Mouse (Mus musculus) cerebellum, adult 2 months (tissue): ENCODE measurements around the gene Nuak1. TPM values are rescaled to one million over a fixed set of nuclear protein-coding genes. Genes with fewer than 3 reads are reported as not detected.

ENCODE experiments used
- DNase-seq, 2 experiments: peaks; one replicate each; pipeline ENCODE4 v3.0.0; 2021
- H3K27ac ChIP-seq: fragments of 200-500 bp; 2 replicates; pipeline ENCODE4 v1.5.1; 2012; ENCODE audit warnings: low read length, control low read depth, inconsistent platforms; ENCODE audit not compliant: insufficient read depth
- H3K27me3 ChIP-seq: fragments of 200-500 bp; 2 replicates; pipeline ENCODE4 v1.6.1; 2012; ENCODE audit warnings: inconsistent platforms, mild to moderate bottlenecking, low read length, moderate library complexity; ENCODE audit not compliant: control insufficient read depth, insufficient read depth
- H3K4me1 ChIP-seq: fragments of 200-500 bp; 2 replicates; pipeline ENCODE4 v1.6.1; 2011; ENCODE audit warnings: low read length; ENCODE audit not compliant: control insufficient read depth, insufficient read depth
- H3K4me3 ChIP-seq: fragments of 200-500 bp; replicated peaks from 2 replicates; pipeline ENCODE3; 2011; ENCODE audit warnings: mild to moderate bottlenecking, low read depth, low read length, control low read depth; ENCODE audit not compliant: insufficient read depth
- CTCF ChIP-seq: fragments of 200-500 bp; IDR thresholded peaks from 2 replicates; pipeline ENCODE4 v1.5.1; 2011; ENCODE audit warnings: low read depth, mild to moderate bottlenecking, control low read depth, low read length, moderate library complexity, borderline replicate concordance; ENCODE audit not compliant: insufficient read depth
- POLR2A ChIP-seq: fragments of 200-500 bp; IDR thresholded peaks from 2 replicates; pipeline ENCODE4 v1.6.1; 2011; ENCODE audit warnings: low read length, control low read depth, borderline replicate concordance; ENCODE audit not compliant: insufficient read depth
- WGBS: fragments of 180-500 bp; shearing (Covaris S2); methylation state at CpG from one replicate; pipeline ENCODE4 v1.1.7; 2018; 5-methylcytosine and 5-hydroxymethylcytosine counted together
- polyA plus RNA-seq: library from polyadenylated mRNA; depleted of rRNA; stranded (reverse); fragments of >200 nt; gene quantifications from 2 replicates; pipeline ENCODE4 v1.2.3, GENCODE M21; 2012

The Nuak1 gene
- polyA plus RNA-seq, 1 experiment = 39.8 TPM

- TF ChIP-seq CTCF = no peak
- TF ChIP-seq POLR2A = no peak
- Histone ChIP-seq H3K4me1 (no peaks in the 10 kb centered on the region), H3K27ac (no peak overlapping the region), H3K27me3 (no peaks in the 10 kb centered on the region), H3K4me3 (no peak overlapping the region)
- WGBS = 80% methylated on average over 5 of the region's 5 CpGs
- DNase-seq = no peak
These were observed 17.7 kb upstream of the Nuak1 start for GRCm38 (mm10) chr10:84458094-84458493.

- WGBS = 95% methylated on average over 9 of the region's 9 CpGs
- H3K27ac ChIP-seq = no peak overlapping the region
- no peak overlapping the region for H3K4me3 ChIP-seq
- H3K4me1 ChIP-seq = no peaks in the 10 kb centered on the region
- H3K27me3 ChIP-seq = no peaks in the 10 kb centered on the region
- DNase-seq = no peak
- TF ChIP-seq CTCF (no peak), POLR2A (no peak)
These were observed 17.1 kb upstream of the Nuak1 start for GRCm38 (mm10) chr10:84457539-84457938.

DNA sequence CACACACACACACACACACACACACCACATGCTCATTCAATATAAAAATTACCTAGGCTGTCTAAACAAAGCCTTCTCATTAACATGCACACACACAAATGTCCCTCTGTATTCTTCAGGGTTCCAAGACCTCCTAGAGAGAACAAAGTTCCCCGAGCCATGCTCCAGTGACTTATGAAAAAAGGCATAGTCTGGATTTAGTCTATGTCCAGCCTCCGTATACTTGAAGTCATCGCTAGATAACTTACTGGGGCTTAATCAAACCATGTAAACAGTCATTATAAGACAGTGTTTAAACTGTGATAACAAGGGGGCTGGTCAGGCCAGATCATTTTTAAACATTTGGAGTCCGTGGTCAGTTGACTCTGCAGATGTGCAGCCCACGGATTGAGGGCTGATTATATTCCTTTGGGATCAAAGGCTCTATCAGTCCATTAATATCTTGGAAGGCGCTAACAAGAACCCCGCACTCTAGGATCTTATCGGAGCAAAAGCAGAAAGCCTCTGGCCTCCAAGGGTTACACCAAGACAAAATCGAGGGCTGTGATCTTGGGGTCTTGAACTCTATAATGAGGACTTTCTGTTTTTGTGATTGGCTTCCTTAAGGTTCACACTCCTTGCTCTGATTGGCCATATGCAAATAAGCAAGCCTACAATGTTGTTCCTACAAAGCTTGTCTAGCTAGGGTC, 16.4 kb upstream of the Nuak1 start:
- TF ChIP-seq POLR2A (no peak), CTCF (no peak)
- 71% methylated on average over 9 of the region's 9 CpGs for WGBS
- no peaks in the 10 kb centered on the region for H3K4me1 ChIP-seq

GRCm38 (mm10) chr10:84451883-84452282, 11.5 kb upstream of the Nuak1 start:
- H3K4me3 ChIP-seq = no peak overlapping the region
- no peaks in the 10 kb centered on the region for H3K4me1 ChIP-seq
- H3K27me3 ChIP-seq = no peaks in the 10 kb centered on the region
- no peak for TF ChIP-seq CTCF
- no peak for TF ChIP-seq POLR2A
- 75% methylated on average over 4 of the region's 4 CpGs for WGBS
- no peak overlapping the region for H3K27ac ChIP-seq
- no peak for DNase-seq

More for the DNA sequence above, 16.4 kb upstream of the Nuak1 start:
- DNase-seq = no peak
- no peaks in the 10 kb centered on the region for H3K27me3 ChIP-seq
- no peak overlapping the region for H3K4me3 ChIP-seq
- no peak overlapping the region for H3K27ac ChIP-seq

- no peaks in the 10 kb centered on the region for H3K27me3 ChIP-seq
- WGBS = 4% methylated on average over 10 of the region's 10 CpGs
- peak; percentile 80 to 91 for DNase-seq
- no peak overlapping the region for H3K27ac ChIP-seq
- no peak overlapping the region for H3K4me3 ChIP-seq
- H3K4me1 ChIP-seq = no peaks in the 10 kb centered on the region
- TF ChIP-seq POLR2A (no peak), CTCF (peak; percentile 81)
These were observed 10.3 kb upstream of the Nuak1 start for GRCm38 (mm10) chr10:84450654-84451053.

GRCm38 (mm10) chr10:84449733-84450132, 9.3 kb upstream of the Nuak1 start:
- H3K27ac ChIP-seq = no peak overlapping the region
- H3K4me1 ChIP-seq = no peaks in the 10 kb centered on the region
- TF ChIP-seq POLR2A (no peak), CTCF (no peak)
- 76% methylated on average over 8 of the region's 8 CpGs for WGBS
- no peak overlapping the region for H3K4me3 ChIP-seq
- H3K27me3 ChIP-seq = no peaks in the 10 kb centered on the region
- no peak for DNase-seq

DNA sequence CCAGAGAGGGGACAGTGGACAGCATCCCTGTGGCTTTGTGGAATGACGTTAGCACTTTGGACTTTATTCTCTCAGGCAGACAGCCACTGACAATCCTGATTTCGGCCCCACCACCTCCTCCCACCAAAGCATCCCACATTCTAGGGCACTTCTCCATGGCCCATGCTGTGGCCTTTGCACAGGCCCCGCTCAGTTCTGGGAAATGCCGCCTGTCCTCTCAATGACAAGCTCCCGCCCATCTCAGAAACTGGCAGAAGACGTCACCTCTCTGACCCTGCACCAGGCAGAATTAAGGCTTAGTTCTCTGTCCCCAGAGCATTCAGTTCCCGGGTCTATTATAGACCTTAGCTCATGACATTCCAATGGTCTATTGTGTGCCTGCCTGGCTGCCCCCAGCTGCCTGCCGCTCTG, 7.0 kb upstream of the Nuak1 start:
- no peak for DNase-seq
- TF ChIP-seq POLR2A = no peak
- no peak for TF ChIP-seq CTCF
- no peak overlapping the region for H3K4me3 ChIP-seq
- H3K27me3 ChIP-seq = no peaks in the 10 kb centered on the region
- H3K27ac ChIP-seq = no peak overlapping the region
- H3K4me1 ChIP-seq = peaks cover 6% of the 10 kb centered on the region
- 61% methylated on average over 8 of the region's 8 CpGs for WGBS

- Histone ChIP-seq H3K27ac (no peak overlapping the region), H3K27me3 (no peaks in the 10 kb centered on the region), H3K4me3 (no peak overlapping the region), H3K4me1 (peaks cover 8% of the 10 kb centered on the region)
- DNase-seq = no peak
- TF ChIP-seq CTCF (no peak), POLR2A (no peak)
- 95% methylated on average over 6 of the region's 6 CpGs for WGBS
These were observed 6.3 kb upstream of the Nuak1 start for GRCm38 (mm10) chr10:84446661-84447060.
